Mouse (Mus musculus) cortical plate, adult 2 months (tissue): ENCODE data around the gene Fkbp10.

ENCODE experiments used
- CTCF ChIP-seq: fragments of 200-500 bp; IDR thresholded peaks from 2 replicates; pipeline ENCODE4 v1.5.1; 2011; ENCODE audit warnings: mild to moderate bottlenecking, control low read depth, low read length; ENCODE audit not compliant: insufficient read depth; ENCODE audit errors: extremely low read depth
- POLR2A ChIP-seq: fragments of 200-500 bp; IDR thresholded peaks from 2 replicates; pipeline ENCODE4 v1.6.1; 2011; ENCODE audit warnings: mild to moderate bottlenecking, low read length, control low read depth; ENCODE audit not compliant: insufficient read depth; ENCODE audit errors: extremely low read depth

DNA sequence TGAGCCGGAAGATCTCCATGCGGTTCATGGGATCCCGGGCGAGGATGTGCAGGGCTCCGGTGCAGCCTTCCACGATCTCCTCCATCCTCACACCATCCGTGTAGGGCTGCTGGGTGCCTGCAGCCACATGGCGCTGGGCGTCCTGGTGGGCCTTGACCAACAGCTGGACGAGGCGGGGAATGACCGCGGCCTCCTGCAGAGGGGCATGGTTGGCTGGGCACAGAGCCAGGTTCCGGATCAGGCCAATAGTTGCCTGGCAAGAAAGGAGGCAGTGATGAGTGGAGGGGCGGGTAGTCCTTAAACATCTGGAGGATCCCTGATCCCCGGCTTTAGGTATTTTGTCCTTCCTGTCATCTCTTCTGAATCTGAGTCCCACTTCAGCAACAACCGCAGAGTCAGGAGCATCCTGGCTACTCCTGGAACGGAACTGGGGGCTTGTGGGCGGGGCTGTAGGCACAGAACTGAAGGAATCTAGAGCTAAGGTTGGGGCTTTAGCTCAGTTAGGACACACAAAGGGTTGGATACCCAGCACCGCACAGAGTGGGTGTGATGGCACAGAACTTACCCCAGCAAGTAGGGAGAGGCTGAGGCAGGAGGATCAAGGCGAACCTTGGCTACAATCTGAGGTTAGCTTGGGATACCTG, 38.6 kb upstream of the Fkbp10 start:
- TF ChIP-seq CTCF, result no peak
- no peak for TF ChIP-seq POLR2A
